Mouse (Mus musculus): Measurements from ENCODE around the gene Aloxe3.

- TF ChIP-seq GATA1 (IDR thresholded peaks at IDR 0.05; ENCODE audit: low read length), result no peak
- TF ChIP-seq TAL1 (IDR thresholded peaks at IDR 0.05; ENCODE audit: low read length), result no peak
Observed at GRCm38 (mm10) chr11:69080855-69081222, 44.9 kb upstream of the Aloxe3 start.

Measured in erythroblast, embryonic 14.5 days (primary cell).